Mouse (Mus musculus) embryonic facial prominence, embryonic 10.5 days (tissue): ENCODE data around the gene Akap13. TPM values are rescaled to one million over a fixed set of nuclear protein-coding genes. Genes with fewer than 3 reads are reported as not detected.

ENCODE experiments used
- DNase-seq: peaks from one replicate; pipeline ENCODE4 v3.0.0-alpha.2; 2017; ENCODE audit warnings: low spot score
- H3K27ac ChIP-seq: fragments of 300-500 bp; sonication (generic); replicated peaks from 2 replicates; pipeline ENCODE4 v1.5.1; 2016; ENCODE audit warnings: mild to moderate bottlenecking
- H3K27me3 ChIP-seq: fragments of 300-500 bp; sonication (generic); replicated peaks from 2 replicates; pipeline ENCODE4 v1.6.1; 2016; ENCODE audit warnings: low read depth, mild to moderate bottlenecking; ENCODE audit not compliant: poor library complexity, severe bottlenecking
- H3K36me3 ChIP-seq: fragments of 300-500 bp; sonication (generic); replicated peaks from 2 replicates; pipeline ENCODE4 v1.6.1; 2016; ENCODE audit warnings: mild to moderate bottlenecking, moderate library complexity
- H3K4me1 ChIP-seq: fragments of 300-500 bp; sonication (generic); 2 replicates; pipeline ENCODE4 v1.6.1; 2016
- H3K4me3 ChIP-seq: fragments of 300-500 bp; sonication (generic); 2 replicates; pipeline ENCODE4 v1.5.1; 2016; ENCODE audit warnings: mild to moderate bottlenecking, moderate library complexity
- H3K9me3 ChIP-seq: fragments of 300-500 bp; sonication (generic); 2 replicates; pipeline ENCODE4 v1.6.1; 2016; ENCODE audit warnings: mild to moderate bottlenecking
- WGBS: fragments of 180-500 bp; shearing (Covaris S2); methylation state at CpG from one replicate; pipeline ENCODE4 v1.1.7; 2016; 5-methylcytosine and 5-hydroxymethylcytosine counted together
- polyA plus RNA-seq: library from polyadenylated mRNA; unstranded; fragments of >200 nt; fragmentation: Nextera tagmentation; extraction: Ambion mirVana; gene quantifications from 2 replicates; pipeline ENCODE4 v1.2.1, GENCODE M21; 2016

Gene Akap13
- polyA plus RNA-seq, 1 experiment from 2014 or later, result 37.6 TPM

DNA sequence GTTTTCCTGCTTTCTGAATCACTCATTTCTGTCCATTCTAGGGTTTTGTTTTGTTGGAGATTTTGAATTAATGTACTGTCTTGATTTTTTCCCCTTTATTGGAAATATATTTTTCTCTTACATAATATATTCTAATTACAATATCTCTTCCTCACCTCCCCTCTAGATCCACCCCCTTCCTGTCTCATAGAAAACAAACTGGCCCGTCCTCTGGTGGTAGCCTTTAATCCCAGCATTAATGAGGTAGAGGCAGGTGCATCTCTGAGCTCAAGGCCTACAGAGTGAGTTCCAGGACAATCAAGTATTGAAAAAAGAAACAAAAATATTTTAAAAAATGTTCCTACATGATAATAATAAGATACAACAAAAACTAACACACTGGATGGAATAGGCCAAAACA, 201.6 kb downstream of the Akap13 start:
- 72% methylated on average over 1 of the region's 1 CpGs for WGBS
- Histone ChIP-seq H3K4me1 (no peaks in the 10 kb centered on the region), H3K4me3 (no peak overlapping the region), H3K27ac (no peak overlapping the region), H3K27me3 (no peaks in the 10 kb centered on the region), H3K36me3 (no peaks in the 10 kb centered on the region), H3K9me3 (no peaks in the 10 kb centered on the region)
- DNase-seq, result no peak

DNA sequence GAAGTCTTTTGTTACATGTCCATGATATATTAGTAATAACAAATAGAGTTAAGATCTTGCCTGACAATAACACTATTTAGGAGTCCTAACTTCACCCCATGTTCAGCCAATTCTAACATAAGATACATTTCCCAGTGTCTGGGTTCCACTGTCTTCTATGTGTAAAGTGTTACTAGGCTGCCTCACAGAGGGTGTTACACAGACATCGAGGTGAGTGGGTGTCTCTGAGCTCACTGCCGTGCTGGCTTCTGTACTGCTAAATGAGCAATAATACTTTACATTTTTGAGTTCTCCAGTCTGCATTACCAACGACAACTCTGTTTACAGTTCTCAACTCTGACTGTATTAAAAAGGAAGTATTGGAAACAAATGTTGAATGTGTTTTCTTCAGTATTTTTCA, 209.1 kb downstream of the Akap13 start:
- Histone ChIP-seq H3K9me3 (no peaks in the 10 kb centered on the region), H3K4me1 (peaks cover 9% of the 10 kb centered on the region; the same call in 1 of the 2 replicates), H3K27ac (no peak overlapping the region), H3K4me3 (no peak overlapping the region), H3K36me3 (peaks cover 23% of the 10 kb centered on the region), H3K27me3 (no peaks in the 10 kb centered on the region)
- 90% methylated on average over 3 of the region's 3 CpGs for WGBS
- no peak for DNase-seq

DNA sequence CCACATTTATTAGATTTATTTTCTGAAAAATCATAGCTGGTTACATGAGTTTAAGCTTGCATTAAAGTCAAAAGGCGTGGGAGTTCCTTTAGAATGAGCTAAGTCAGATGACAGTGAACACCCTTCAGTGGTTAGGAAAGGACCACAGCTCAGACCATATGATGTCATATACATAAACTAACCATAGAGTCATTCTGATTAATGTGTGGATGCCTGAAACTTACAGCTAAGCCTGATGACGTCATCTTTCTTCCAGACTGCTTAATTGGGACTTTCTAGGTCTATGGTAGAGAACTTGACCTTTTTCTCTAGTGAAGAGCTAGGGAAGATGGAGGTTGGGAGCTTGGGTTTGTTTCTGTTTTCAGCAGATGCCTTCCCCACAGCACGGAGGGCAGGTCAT, 211.6 kb downstream of the Akap13 start:
- no peaks in the 10 kb centered on the region for H3K27me3 ChIP-seq
- DNase-seq, result no peak
- WGBS, result 90% methylated on average over 3 of the region's 3 CpGs

DNA sequence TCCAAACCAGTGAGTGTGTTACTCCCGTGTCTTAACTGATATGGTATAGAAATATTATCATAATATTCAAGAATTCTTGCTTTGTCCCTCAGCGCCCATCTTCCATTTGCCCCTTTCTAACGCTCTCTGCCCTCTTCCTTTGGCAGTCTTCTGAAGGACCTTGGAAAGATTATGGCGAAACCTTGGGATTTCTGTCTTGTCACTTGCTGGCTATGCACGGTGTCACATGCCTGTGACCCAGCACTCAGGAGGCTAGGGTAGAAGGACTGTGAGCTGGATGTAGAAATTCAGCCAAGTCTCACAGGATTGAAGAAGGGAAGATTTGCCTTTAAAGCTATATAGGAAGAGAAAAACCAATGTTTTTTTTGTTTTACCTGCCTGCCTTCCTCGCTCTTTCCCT, 212.2 kb downstream of the Akap13 start:
- Histone ChIP-seq H3K4me3 (no peak overlapping the region), H3K27ac (no peak overlapping the region), H3K9me3 (no peaks in the 10 kb centered on the region), H3K4me1 (peaks cover 10% of the 10 kb centered on the region; the same call in 1 of the 2 replicates), H3K27me3 (no peaks in the 10 kb centered on the region), H3K36me3 (peaks cover 23% of the 10 kb centered on the region)
- no peak for DNase-seq
- 92% methylated on average over 6 of the region's 6 CpGs for WGBS

More for the DNA sequence above, 211.6 kb downstream of the Akap13 start:
- Histone ChIP-seq H3K9me3 (no peaks in the 10 kb centered on the region), H3K27ac (no peak overlapping the region), H3K4me1 (peaks cover 10% of the 10 kb centered on the region; the same call in 1 of the 2 replicates), H3K36me3 (peaks cover 23% of the 10 kb centered on the region), H3K4me3 (no peak overlapping the region)

DNA sequence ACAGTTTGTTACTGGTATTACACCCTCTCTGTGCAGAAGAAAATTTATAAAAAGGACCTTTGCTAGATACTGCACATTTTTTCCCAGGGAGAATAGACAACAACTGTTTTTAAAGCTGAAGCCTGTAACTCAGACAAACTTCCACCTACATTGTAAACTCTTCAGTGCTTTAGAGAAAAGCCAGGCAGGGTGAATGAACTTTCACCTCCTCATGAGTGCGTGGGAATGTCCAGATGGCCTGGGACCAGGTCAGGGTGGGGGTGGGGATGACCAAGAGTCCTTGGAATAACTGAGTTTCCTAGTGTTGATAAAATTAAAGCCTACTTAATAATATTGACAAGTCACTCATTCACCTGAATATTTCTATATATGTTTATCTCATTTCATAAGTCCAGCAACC, 213.1 kb downstream of the Akap13 start:
- Histone ChIP-seq H3K36me3 (peaks cover 23% of the 10 kb centered on the region), H3K27me3 (no peaks in the 10 kb centered on the region), H3K27ac (no peak overlapping the region), H3K9me3 (no peaks in the 10 kb centered on the region), H3K4me1 (peaks cover 10% of the 10 kb centered on the region; the same call in 1 of the 2 replicates), H3K4me3 (no peak overlapping the region)
- WGBS, result 40% methylated on average over 1 of the region's 1 CpGs
- no peak for DNase-seq

DNA sequence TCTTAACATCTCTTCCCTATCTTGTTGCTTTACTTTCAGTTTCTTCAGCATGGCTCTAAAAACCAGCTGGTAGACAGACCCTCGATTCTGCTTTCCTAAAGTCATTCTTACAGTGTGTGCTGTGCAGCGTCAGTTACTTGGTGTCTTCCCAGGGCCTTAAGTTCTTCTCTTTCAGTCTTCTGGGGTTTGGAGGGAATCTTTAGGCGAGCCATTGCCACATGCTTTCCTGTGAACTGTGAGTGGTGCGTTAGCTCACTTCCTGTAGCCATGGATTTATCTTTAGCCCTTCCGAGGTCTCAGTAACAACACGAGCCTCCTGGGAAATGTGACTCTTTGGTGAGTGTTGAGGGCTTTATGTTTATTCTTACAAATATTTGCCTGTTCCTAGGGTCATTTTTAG, 214.1 kb downstream of the Akap13 start:
- H3K27me3 ChIP-seq, result no peaks in the 10 kb centered on the region
- no peak overlapping the region for H3K27ac ChIP-seq
- H3K4me1 ChIP-seq, result peaks cover 10% of the 10 kb centered on the region; the same call in 1 of the 2 replicates
- 69% methylated on average over 6 of the region's 6 CpGs for WGBS
- no peaks in the 10 kb centered on the region for H3K9me3 ChIP-seq
- peaks cover 15% of the 10 kb centered on the region for H3K36me3 ChIP-seq
- DNase-seq, result no peak
- H3K4me3 ChIP-seq, result no peak overlapping the region

DNA sequence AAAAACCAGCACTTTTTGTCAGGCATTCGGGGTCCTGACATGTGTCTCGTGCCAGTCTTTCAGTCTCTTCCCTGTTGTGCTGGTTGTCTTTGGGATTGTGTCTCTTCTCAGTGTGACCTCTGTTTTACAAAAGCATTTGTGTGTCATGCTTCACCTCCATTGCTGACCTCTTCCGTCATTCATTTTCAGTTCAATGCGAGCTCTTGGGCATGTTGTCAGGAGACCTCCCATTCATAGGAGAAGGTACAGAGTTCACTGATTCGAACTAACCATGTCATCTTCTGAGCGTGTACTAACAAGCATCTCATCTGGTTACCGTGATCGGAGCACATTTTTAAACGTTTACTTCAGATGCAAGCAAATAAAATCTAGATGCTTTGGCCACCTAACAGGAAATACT, 224.3 kb downstream of the Akap13 start:
- no peak for DNase-seq
- no peaks in the 10 kb centered on the region for H3K9me3 ChIP-seq
- 72% methylated on average over 9 of the region's 9 CpGs for WGBS
- H3K27ac ChIP-seq, result no peak overlapping the region
- peaks cover 12% of the 10 kb centered on the region for H3K4me1 ChIP-seq
- H3K4me3 ChIP-seq, result no peak overlapping the region
- H3K36me3 ChIP-seq, result peaks cover 23% of the 10 kb centered on the region
- no peaks in the 10 kb centered on the region for H3K27me3 ChIP-seq

DNA sequence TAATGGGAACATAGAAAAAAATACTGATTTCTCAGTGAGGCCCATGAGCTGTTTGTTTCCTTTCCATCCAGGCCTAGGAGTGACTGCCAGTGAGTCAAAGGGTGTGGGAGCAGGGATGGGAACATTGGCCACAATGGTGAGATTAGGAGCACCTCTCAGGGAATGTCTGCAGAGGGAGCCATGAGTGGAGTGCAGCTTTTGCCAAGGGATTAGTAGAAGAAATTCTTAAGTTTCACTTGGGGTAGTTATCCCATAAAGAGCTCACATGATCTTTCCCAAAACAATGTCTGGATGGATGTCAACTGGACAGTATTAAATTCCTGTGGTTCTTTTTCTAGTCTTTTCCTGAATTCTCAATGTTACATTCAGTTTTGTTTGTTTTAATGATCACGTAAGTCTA, 227.6 kb downstream of the Akap13 start:
- Histone ChIP-seq H3K27ac (no peak overlapping the region), H3K36me3 (peaks cover 36% of the 10 kb centered on the region), H3K4me1 (peaks cover 12% of the 10 kb centered on the region), H3K4me3 (no peak overlapping the region), H3K9me3 (no peaks in the 10 kb centered on the region), H3K27me3 (no peaks in the 10 kb centered on the region)
- no peak for DNase-seq
- 93% methylated on average over 1 of the region's 1 CpGs for WGBS

DNA sequence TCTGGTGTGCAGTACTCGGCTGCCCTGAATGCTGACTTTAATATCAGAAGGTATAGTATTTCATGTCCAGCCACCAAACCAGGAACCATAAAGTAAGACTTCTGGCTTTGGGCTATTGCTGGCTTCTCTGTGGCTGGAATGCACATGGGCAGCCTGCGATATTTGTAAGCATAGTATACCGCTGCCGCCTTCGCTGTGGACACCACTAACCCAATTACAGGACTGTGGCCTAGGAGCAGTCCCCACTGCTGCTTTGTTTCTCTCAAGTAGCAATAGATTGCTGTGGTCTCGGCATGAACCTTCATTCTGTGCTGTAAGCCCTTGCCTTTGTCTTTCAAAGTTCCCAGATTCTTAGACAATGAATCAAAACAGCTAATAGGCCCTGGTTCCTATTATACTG, 228.1 kb downstream of the Akap13 start:
- 64% methylated on average over 6 of the region's 6 CpGs for WGBS
- DNase-seq, result peak; percentile 15
- Histone ChIP-seq H3K36me3 (peaks cover 38% of the 10 kb centered on the region), H3K27ac (peak overlapping the region; percentile 57; the same call in 1 of the 2 replicates), H3K27me3 (no peaks in the 10 kb centered on the region), H3K4me3 (no peak overlapping the region), H3K4me1 (peaks cover 12% of the 10 kb centered on the region), H3K9me3 (no peaks in the 10 kb centered on the region)

DNA sequence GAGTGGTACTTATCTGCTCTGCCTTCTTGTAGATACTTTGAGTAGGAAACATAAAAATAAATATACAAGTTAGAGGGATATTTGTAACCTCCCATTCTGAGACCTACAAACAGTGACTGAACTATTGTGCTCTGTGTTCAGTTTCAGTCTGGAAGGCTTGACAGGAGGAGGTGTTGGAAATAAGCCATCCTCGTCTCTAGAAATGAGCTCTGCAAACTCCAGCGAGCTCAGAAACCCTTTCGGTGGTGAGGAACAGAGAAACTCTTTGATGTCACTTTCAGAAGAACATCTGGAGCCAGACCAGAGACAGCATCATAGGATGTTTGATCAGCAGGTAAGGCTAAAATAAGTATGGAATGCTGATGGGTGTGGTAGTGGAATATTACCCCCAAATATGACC, 229.6 kb downstream of the Akap13 start:
- no peak overlapping the region for H3K27ac ChIP-seq
- no peaks in the 10 kb centered on the region for H3K9me3 ChIP-seq
- no peak for DNase-seq
- H3K4me1 ChIP-seq, result peaks cover 12% of the 10 kb centered on the region
- no peaks in the 10 kb centered on the region for H3K27me3 ChIP-seq
- no peak overlapping the region for H3K4me3 ChIP-seq
- 90% methylated on average over 3 of the region's 3 CpGs for WGBS
- H3K36me3 ChIP-seq, result peaks cover 46% of the 10 kb centered on the region

DNA sequence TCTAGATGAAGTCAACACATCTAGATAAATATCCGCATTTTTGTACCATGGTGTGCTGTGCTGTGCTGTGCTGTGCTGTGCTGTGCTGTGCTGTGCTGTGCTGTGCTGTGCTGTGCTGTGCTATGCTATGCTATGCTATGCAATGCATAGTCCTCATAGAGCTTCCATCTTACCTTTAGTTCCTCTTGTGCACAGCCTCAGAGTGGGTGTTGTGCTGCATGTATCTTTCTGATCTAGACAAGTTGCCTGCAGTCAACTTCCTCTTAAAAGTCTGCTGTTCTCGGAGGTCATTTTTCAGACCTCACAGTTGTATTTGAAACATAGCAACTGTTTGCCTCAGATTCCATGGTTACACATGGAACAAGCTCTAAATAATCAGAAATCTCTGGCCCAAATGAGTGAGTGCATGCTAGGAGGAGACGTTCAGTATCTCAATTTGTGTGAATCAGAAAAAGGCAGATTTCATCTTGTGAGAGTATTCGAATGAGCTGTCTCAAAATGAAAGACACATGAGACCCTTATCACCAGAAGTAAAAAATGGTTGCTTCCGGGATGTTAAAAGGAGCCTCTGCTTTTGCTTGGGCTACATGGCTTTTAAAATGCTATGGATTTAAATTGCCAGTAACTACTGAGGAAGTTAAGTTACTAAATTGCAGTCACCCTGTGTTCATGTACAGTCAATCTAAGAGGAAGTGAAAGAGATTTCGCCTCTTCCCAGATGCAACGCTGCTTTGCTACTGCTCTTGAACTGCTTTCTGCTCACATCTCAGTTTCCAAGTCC, 230.9 kb downstream of the Akap13 start:
- Histone ChIP-seq H3K27me3 (no peaks in the 10 kb centered on the region), H3K27ac (no peak overlapping the region), H3K4me3 (no peak overlapping the region), H3K4me1 (peaks cover 12% of the 10 kb centered on the region), H3K36me3 (peaks cover 44% of the 10 kb centered on the region), H3K9me3 (no peaks in the 10 kb centered on the region)
- 90% methylated on average over 7 of the region's 7 CpGs for WGBS
- DNase-seq, result no peak

DNA sequence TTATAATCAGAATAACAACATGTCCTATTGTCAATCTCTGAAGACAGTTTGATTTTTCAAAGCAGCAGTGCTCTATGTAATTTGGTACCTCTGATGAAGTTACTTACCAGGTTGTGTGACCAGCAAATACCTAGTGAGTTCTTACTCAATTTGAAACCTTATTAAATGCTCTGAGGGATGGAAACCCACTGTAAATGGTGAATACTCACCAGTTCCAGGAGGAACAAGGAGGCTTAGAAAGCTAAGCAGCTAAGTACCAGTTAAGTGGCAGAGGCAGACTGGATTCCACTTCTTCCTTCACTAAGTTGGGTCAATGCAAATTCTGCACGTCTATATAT, 231.5 kb downstream of the Akap13 start:
- Histone ChIP-seq H3K27ac (no peak overlapping the region), H3K36me3 (peaks cover 44% of the 10 kb centered on the region), H3K27me3 (no peaks in the 10 kb centered on the region), H3K4me1 (peaks cover 12% of the 10 kb centered on the region), H3K9me3 (no peaks in the 10 kb centered on the region), H3K4me3 (no peak overlapping the region)
- WGBS, result 94% methylated on average over 1 of the region's 1 CpGs
- no peak for DNase-seq

DNA sequence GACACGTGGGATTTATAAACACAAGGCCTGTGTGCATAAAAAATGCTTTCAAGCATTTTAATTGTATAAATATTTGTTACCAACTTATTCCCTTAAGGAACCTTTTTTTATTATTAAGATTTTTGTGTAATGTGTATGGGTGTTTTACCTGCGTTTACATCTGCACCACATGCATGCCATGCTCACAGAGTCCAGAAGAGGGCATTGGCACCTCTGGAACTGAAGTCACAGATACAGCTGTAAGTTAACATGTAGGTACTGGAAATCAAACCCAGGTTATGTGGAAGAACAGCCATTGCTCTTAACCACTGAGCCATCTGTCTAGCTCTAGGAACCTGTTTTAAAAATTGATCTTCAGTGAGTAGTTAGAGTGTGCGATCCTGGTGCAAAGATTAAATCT, 232.8 kb downstream of the Akap13 start:
- no peak overlapping the region for H3K27ac ChIP-seq
- no peak for DNase-seq
- H3K4me1 ChIP-seq, result peaks cover 7% of the 10 kb centered on the region
- no peaks in the 10 kb centered on the region for H3K9me3 ChIP-seq
- no peak overlapping the region for H3K4me3 ChIP-seq
- H3K27me3 ChIP-seq, result no peaks in the 10 kb centered on the region
- peaks cover 48% of the 10 kb centered on the region for H3K36me3 ChIP-seq
- WGBS, result 92% methylated on average over 3 of the region's 3 CpGs
